Mouse (Mus musculus) urinary bladder, postnatal 0 days (tissue): ENCODE measurements around the gene Arl5a. TPM values are rescaled to one million over a fixed set of nuclear protein-coding genes. Genes with fewer than 3 reads are reported as not detected.

Experiments
- polyA plus RNA-seq: library from polyadenylated mRNA; unstranded; fragments of >200 nt; fragmentation: Nextera tagmentation; extraction: Ambion mirVana; gene quantifications from 2 replicates; pipeline ENCODE4 v1.2.1, GENCODE M21; 2015

Arl5a gene
- 25.0 and 35.2 TPM in 2 replicates for polyA plus RNA-seq

DNA sequence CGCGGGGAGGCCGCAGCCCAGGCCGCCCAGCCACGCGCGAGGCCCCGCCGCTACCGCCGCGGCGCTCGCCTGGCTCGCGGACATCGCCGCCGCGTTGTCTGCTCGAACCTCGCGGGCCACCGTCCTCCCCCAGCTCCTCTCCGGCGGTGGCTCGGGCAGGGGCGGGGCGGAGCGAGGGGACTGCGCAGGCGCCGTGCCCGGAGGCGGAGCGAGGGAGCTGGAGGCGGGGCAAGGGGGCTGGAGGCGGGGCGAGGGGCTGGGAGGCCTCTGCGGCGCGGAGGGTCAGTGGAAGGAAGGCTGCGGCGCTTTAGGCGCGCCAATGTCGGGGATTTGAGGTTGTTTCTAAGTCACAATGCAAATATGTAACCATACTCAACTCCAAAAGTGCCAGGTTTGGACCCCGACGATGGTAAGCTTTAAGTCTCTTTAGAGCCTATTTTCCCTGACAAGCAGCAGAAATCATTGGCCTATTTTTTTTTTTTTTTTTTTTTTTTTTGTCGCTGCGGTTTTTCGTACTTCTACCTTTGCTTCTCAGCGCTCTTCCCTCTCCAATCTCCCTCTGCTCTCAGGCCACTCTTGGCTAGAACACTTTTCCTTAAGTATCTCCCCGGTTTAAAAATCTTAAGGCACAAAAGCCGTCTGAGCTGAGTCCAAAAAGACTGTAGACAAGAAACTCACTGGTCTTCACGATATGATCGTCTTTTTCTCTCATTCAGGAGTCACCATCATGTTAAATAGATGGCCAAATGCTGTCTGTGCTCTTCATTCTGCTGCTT, at the start of gene Arl5a:
TSS of gene Arl5a (minus strand) at position 155 of the 776 bp plus-strand sequence.

DNA sequence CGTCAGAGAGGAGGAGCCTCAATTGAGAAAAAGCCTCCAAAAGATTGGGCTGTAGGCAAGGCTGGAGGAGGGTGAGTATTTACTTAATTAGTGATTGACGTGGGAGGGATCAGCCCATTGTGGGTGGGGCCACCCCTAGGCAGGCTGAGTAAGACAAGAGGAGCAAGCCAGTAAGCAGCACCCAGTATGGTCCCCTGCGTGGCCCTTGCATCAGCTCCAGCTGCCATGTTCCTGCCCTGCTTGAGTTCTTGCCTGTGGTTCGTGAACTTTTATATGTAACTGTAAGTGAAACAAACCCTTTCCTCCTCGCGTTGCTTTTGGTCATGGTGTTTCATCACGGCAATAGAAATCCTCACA, 46.3 kb downstream of the Arl5a start, which contains the start of gene Neb:
TSS of gene Neb (minus strand) at position 27 of the 357 bp plus-strand sequence.

Other genes with a start within 250 kb of the Arl5a start
- gene Neb, start 46.4 kb downstream of the Arl5a start, polyA plus RNA-seq, result 0.41 and 0.50 TPM in 2 replicates